Mouse (Mus musculus) retina, embryonic 14.5 days (tissue): ENCODE data around the gene Numa1.
"Not testable (repeated sequence)": the region's sequence is repeated elsewhere in the genome, so short reads cannot be mapped to it uniquely, and the experiment has no call there.

Source experiments
- DNase-seq: peaks from one replicate; pipeline ENCODE4 v3.0.0-alpha.2; 2015; ENCODE audit warnings: low spot score

Gene Numa1

DNA sequence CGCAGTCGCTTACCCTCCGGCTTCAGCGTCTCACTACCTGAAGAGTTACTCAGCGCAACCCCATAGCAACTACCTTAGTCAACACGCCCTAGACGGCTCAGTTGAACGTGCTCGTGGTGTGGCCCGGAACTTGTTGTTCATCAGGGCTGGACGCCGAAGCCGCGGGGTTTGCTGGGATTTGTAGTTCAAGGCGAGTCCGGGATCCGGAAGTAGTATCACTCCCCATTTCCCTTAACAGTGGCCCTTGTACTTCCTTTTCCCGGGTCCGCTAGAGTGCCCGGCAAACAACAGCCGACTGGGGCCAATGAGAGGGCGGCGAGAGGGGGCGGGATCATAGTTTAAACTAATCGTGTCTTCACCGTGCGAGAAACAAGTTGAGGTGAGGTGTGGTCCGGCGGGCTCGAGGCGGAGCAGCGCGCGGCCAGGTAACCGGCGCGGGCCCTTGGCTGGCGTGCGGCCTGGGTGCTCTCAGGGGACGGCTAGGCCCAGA is at the start of gene Numa1, which contains the start of gene Lrrc51:
Gene Numa1, plus strand, starts transcription at position 361 of the 490 bp plus-strand sequence.
Gene Lrrc51, minus strand, starts transcription at position 145 of the 490 bp plus-strand sequence.
- DNase-seq, result peak; percentile 95

DNA sequence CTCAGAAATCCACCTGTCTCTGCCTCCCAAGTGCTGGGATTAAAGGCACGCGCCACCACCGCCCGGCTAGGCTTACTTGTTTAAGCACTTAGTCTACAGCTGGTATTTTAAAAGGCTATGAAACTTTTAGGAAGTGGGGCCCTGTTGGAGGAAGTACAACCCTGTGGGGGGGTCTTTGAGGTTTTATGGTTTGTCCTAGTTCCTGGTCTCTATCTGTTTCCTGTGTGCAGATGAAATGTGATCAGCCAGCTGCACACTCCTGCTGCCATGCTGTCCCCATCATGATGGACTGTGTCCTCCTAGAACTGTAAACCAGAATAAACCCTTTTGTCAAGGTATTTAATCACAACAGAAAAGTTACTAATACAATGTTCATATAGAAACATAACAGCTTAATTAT is 49.8 kb upstream of the Numa1 start:
- no peak for DNase-seq

DNA sequence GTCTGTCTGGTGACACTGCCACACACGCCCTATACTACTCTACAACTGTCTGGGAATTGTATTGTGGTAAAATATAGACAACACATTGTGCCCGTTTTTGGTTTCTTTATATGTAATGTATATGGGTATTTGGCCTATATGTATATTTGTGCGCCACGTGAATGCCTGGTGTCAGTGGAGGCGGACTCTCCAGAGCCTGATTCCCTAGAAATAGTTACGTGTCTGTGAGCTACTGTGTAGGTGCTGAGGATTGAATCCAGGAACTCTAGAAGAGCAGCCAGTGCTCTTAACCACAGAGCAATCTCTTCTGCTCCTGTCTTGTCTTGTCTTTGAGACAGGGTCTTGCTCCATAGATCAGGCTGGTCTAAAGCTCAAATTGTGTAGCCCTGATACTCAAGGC is 47.6 kb upstream of the Numa1 start:
- DNase-seq, result no peak

GRCm38 (mm10) chr7:101888460-101888859 is 45.5 kb upstream of the Numa1 start:
- no peak for DNase-seq

DNA sequence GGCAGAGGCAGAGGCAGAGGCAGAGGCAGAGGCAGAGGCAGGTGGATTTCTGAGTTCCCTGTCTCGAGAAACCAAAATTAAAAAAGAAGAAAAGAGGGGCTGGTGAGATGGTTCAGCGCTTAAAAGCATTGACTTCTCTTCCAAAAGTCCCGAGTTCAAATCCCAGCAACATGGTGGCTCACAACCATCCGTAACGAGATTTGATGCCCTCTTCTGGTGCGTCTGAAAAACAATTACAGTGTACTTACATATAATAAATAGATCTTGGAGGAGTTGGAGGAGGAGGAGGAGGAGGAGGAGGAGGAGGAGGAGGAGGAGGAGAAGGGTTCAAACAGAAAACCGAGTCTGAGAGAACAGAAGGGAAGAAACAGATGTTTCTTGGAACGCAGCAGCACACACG is 38.2 kb upstream of the Numa1 start:
- no peak for DNase-seq

GRCm38 (mm10) chr7:101896104-101897066 is 37.5 kb upstream of the Numa1 start:
- DNase-seq, result peak; percentile 99

GRCm38 (mm10) chr7:101900331-101901097 is 33.4 kb upstream of the Numa1 start:
- no peak for DNase-seq

GRCm38 (mm10) chr7:101901969-101902368 is 31.9 kb upstream of the Numa1 start:
- no peak for DNase-seq

- DNase-seq, result no peak
Measured at GRCm38 (mm10) chr7:101902846-101903245, 31.1 kb upstream of the Numa1 start.

GRCm38 (mm10) chr7:101905561-101906286 is 28.2 kb upstream of the Numa1 start, which contains the start of gene Lamtor1:
Lamtor1 (plus strand) TSS chr7:101905904.
- peak; percentile 99 for DNase-seq

GRCm38 (mm10) chr7:101906287-101906681 is 27.6 kb upstream of the Numa1 start, which contains the start of gene Tomt:
Tomt (minus strand) TSS chr7:101906359.
- no peak for DNase-seq

- DNase-seq, result no peak
Measured at GRCm38 (mm10) chr7:101906696-101907095, 27.2 kb upstream of the Numa1 start.

GRCm38 (mm10) chr7:101908367-101908766 is 25.5 kb upstream of the Numa1 start:
- DNase-seq, result no peak

GRCm38 (mm10) chr7:101910138-101910537 is 23.8 kb upstream of the Numa1 start:
- DNase-seq, result no peak

DNA sequence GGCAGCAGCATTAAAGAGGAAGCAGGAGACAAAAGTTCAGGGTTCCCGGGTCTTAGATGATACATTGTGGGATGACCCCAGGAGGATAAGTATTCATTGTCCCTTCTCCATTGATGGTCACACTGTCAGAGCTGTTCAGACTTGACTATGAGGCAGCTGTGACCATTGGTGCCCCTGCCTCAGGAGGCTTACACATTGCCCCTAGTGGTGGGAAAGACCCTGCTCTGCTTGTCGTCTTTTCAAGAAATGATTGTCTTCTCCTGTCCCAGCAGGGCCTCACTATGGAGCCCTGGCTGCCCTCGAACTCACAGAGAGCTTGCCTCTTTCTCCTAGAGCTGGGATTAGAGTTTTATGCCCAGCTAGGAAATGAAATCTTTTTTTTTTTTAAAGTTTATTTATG is 21.9 kb upstream of the Numa1 start:
- DNase-seq, result peak; percentile 35

GRCm38 (mm10) chr7:101918071-101918470 is 15.8 kb upstream of the Numa1 start:
- peak; percentile 82 for DNase-seq

- not testable (repeated sequence) for DNase-seq
Measured at GRCm38 (mm10) chr7:101925892-101926291, 8.0 kb upstream of the Numa1 start.

- DNase-seq, result no peak
Measured at GRCm38 (mm10) chr7:101928093-101928492, 5.8 kb upstream of the Numa1 start.

DNA sequence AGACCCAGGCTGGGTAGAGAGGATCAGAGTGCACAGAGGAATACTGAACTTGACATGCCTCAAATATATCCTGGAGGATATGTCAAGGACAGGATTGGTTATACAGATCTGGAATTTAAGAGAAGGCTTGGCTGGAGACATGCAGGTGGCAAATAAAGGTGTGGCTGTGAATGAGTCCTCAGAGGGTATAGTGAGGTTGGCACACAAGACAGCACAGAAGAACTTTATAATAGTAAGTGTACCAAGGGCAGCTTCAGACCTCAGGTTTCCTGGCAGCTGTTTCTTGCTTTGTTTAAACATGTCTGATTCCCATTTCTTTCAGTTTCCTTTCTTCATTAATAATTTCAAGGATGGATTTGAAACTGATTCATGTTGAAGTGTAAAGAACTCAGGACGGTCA is 1.4 kb upstream of the Numa1 start:
- DNase-seq, result no peak

GRCm38 (mm10) chr7:101933300-101933699 is 611 bp upstream of the Numa1 start:
- peak; percentile 40 for DNase-seq

GRCm38 (mm10) chr7:101935957-101936356 is 2.0 kb downstream of the Numa1 start:
- DNase-seq, result no peak

DNA sequence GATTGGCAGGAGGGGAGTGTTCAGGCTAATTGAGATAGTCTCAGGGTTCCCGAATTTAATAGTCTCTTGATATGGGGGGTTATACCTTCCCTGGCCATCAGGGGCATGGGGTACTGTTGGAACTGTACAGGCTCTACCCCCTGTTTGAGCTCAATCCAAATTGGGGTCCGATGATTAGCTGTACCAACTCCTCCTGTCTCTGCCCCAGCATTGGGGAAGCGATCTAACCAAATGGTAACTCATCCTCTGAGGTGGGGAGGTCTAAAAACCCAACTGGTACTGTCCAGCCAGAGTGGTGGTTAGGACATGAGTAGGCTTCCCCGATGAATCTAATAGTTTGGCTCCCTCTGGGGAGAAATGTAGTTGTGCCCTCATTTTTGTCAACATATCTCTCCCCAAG is 3.1 kb downstream of the Numa1 start:
- no peak for DNase-seq
